Mouse (Mus musculus) gastrocnemius, postnatal 25 days (tissue): ENCODE data around the gene Hmox1. TPM values are rescaled to one million over a fixed set of nuclear protein-coding genes. Genes with fewer than 3 reads are reported as not detected.

Experiments
- DNase-seq: peaks from one replicate; pipeline ENCODE4 v3.0.0; 2022
- long read RNA-seq, 2 experiments: library from polyadenylated mRNA; stranded (forward); transcript quantifications; one replicate each; pipeline ENCODE4 v2.0.0; 2021
- total RNA-seq, 2 experiments: library from RNA; stranded (reverse); gene quantifications; 1 replicate in 1 of 2; 2 replicates in 1 of 2; pipeline ENCODE4 v1.2.3; 2021

Gene Hmox1
- 1 to 10 TPM; 4.0 to 7.4 TPM for total RNA-seq
- long read RNA-seq, experiment 1, result 0 reads
- long read RNA-seq, experiment 2, result 0 reads

DNA sequence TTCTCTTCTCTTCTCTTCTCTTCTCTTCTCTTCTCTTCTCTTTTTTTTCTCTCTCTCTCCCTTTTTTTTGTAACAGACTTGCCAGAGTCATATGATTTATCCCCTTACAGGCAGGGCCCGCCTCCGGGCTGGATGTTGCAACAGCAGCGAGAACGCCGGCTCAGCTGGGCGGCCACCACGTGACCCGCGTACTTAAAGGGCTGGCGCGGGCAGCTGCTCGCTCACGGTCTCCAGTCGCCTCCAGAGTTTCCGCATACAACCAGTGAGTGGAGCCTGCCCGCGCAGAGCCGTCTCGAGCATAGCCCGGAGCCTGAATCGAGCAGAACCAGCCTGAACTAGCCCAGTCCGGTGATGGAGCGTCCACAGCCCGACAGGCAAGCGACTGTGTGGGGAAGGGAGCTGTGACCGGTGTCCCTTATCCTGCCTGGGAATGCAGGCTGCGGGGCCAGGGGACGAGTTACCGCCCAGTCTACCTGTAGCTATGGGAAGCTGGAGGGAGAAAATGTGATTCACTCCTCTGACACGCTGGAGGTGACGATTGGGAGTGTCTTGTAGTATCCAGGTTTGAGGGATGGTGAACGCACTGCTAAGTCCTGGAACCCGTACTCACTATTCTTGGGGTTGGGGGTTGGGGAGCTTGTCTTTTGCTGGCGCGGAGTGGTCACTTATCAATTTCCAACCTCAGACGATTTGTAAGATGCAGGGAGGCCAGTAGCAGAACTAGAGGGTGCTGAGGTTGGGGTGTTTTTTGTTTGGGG, at the start of gene Hmox1:
Gene Hmox1 (plus strand): TSS at position 223 of the 758 bp plus-strand sequence.
- peak; percentile 93 for DNase-seq

DNA sequence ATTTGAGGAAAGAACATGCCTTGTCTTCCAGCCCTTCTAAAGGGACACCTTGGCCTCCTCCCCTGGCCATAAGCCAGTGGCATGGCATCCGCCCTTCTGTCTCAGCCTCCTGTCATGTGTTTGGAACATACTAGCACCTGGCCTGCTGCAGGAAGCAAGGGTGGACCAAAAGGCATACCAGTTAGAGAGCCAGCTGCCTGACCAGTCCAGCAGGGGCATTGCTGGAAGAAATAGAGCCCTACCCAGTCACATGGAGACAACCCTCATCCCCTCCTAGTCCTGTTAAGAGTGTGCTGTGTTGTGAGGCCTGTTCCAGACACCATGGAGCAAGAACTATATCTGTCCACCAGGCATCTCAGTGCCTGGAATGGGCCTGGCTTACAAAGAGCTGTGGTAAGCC, 47.1 kb upstream of the Hmox1 start:
- DNase-seq, result peak; percentile 36

DNA sequence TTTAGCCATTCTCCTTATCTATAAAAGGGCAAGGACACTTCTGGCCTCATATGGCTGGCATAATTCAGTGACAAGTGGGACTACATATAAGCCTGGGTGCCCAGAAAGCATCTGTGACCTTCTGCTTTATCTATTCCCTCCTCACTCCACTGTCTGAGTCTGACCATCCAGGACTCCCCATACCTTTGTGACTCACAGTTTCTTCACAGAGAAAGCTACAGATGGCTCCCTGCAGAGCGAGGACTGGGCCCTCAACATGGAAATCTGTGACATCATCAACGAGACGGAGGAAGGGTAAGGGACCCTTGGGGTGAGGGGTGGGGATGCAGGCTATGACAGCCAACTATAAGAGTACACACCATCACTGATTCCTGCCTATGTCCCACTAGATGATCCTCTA, 45.6 kb upstream of the Hmox1 start:
- DNase-seq, result no peak

DNA sequence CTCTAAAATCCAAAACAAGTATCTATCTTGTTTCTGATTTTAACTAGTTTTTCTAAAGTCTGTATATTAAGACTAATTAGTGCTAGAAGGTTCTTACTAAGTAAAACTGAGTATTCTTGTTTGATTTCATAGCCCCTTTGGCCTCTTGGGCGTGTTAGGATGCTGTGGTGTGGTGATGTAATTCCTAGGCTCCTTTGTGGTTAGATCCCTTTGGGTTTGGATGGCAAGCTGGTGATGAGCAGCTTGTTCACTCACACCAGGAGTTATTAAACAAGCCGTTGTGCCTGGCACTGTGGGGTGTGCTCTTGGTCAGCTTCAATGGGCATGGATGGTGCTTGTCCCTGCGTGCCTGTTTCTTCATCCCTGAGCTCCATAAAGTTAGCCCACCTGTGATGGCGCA, 40.1 kb upstream of the Hmox1 start:
- no peak for DNase-seq

DNA sequence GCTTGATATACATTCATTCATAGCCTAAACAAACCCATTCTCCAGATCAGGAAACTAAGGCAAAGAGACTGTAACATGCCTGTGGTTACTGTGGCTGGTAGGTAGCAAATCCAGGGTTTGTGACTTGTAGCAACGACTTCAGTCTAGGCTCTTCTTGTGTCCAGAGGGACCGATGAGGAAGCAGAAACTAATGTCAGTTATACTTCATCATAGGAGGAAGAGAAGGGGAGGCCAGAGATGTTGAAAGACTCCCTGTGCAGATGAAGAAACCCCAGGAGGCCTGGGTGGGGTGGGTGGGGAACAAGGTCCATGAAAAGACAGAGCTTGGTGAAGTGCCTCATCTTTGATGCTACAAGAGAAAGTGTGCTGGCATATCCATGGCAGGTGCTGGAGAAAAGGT, 37.7 kb upstream of the Hmox1 start:
- no peak for DNase-seq

DNA sequence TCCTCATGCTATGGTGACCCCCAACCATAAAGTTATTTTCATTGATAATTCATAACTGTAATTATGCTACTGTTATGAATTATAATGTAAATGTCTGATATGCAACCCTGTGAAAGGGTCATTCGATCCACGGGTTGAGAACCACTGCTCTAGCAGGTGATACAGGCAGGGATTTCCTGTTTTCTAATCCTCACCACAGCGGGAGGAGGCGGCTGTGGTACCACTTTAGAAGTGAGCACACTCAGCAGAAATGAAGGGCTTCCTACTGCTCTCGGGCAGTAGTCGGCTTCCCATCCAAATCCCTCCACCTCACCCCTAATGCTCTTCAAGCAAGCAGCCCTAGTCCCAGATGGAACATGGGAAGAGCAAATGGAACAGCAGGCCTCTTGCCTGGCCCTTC, 33.4 kb upstream of the Hmox1 start:
- no peak for DNase-seq

DNA sequence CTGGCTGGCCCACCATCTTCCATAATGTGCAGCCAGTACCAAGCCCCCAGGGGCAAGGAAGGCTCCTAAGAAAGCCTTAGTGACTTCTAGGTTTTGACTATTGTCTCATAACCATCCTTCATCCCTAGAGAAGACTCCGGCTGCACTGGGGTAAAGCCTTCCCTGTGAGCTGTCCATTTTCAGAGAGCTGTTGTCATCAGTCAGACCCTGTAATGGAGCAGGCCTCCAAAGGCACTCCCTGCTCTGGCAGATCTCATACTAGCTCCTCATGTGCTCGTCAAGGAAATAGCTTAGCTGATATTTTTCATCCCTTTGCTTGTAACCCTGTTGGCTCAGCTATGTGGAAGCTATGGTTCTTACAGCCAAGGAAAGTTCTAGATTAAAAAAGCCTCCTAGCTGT, 32.6 kb upstream of the Hmox1 start:
- DNase-seq, result no peak

DNA sequence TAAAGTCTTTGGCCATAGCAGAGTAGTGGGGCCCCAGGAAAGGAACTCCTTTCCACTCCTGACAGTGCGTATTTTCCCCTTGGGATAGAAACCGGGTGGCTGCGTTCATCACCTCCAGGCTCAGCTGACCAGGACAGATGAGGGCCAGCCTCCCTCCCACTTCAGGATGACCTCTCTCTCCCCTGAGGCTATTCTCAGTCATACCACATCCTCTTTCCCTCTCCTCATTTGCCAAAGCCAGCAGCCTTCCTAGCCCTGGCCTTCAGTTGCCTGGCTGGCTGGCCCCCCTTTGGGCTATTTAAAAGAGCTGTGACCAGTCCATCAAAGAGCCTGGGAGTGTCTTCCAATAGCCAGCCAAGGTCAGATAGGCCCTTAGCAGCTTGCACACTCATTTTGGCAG, 30.1 kb upstream of the Hmox1 start:
- peak; percentile 58 for DNase-seq

DNA sequence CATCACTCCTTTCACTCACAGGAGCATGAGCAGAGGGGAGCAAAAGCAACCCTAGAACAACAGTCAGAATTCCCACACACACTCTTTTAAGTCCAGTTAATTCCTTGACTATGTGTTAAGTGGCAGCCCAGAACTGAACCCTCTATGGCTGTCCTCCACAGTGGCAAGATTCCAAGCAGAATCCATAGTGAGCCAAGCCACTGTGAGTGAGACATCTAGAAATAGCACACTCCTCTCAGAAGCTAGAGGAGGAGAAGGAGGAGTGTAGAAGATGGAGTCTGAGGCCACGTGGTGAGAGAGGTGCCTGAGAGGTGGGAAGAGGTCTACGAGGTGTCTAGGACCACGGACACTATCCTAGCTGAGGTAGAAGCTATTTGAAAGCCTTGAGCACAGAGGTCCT, 28.6 kb upstream of the Hmox1 start:
- DNase-seq, result no peak

DNA sequence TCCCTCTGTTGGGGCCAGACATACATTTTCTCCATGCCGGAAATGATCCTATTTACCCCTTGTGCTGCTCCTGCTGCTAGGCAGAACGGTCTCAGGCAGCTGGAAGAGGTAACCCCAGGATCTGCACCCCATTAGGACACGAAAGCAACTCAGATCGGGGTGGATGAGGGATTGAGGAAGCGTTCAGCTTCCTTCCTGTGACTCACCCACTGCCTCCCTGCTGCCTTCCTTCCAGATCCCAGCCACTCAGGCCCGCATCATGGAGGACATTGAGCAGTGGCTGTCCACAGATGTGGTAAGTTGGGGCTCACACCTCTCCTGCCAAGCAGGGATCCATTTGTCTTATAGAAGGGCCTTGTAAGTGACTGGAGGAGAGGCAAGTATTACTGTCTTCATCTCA, 26.1 kb upstream of the Hmox1 start:
- no peak for DNase-seq

DNA sequence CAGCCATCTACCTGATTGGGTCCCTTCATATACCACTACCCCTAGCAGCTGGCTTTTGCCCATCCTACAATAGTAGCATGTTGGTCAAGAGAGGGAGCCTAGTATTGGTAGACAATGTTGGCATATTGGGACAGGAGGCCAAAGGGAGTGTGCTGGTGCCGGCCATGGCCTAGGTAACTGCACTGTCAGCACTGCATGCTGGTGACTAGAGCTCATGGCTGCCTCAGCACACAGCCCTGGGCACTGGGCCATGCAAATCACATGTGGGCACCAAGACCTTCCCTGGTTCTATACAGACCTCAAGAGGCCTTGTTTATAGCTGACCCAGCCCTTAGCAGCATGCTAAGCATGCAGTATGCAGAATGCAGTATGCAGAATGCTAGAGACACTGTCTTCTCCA, 23.1 kb upstream of the Hmox1 start:
- no peak for DNase-seq

DNA sequence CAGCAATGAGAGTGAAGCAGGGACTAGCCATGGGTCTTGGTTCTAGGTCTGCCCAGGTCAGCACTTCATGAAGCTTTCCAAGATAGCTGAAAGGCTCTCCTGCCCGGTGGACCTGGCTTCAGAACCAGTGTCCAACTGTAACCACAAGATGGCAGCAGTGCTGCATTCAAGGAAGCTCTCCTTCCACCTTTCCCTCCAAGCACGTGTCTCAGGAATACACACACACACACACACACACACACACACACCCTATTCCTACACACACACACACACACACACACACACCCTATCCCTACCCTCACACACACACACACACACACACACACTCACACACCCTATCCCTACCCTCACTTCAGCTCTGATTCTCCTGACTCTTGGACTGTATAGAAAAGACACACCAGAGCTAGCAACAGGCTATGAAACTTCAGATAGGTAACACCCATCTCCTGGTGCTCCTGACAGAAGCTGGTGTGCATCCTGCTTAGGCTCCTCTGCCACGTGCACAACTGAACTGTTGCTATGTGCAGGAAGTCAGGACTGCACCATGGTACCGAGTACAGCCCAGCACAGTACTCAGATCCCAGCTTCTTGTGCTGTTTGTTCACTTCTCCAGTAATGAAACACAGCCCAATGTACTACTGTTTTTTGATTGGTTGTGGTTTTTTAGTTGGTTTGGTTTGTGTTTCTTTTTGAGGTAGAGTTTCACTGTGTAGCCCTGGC, 21.6 kb upstream of the Hmox1 start:
- peak; percentile 61 for DNase-seq

DNA sequence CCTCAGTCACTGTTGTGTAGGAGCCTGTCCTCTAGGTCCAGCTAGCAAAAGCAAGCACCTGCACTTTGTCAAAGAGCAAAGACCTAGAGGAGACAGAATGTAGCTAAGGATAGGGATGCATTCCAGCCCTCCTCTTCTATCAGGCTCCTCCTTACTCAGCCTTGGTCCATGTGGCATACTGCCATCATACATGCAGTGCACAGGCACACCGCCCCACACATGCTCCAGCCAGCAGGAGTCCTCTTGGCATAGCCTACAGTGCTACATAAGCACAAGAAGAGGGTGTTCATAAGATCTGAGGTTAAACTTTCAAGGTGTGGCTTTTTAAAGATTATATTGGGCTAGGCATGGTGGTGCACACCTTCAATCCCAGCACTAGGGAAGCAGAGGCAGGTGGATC, 18.5 kb upstream of the Hmox1 start:
- DNase-seq, result no peak

DNA sequence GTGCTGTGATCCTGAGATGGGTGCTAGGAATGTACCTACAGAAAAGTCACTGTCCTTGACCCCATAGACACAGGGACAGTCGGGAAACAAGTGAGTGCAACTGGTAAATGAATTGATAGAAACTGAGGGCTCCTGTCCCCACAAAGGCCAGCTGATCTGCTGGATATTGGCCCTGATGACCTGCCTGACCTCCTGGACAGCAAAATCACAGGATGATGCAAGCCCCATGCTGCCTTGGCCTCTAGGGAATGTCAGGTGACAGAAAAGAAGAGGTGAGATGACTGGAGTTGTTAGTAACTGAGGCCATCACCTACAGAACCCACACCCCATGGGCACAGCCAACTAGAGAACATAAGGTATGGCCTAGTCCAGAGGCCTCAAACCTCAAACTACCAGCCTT, 15.2 kb upstream of the Hmox1 start:
- DNase-seq, result no peak

DNA sequence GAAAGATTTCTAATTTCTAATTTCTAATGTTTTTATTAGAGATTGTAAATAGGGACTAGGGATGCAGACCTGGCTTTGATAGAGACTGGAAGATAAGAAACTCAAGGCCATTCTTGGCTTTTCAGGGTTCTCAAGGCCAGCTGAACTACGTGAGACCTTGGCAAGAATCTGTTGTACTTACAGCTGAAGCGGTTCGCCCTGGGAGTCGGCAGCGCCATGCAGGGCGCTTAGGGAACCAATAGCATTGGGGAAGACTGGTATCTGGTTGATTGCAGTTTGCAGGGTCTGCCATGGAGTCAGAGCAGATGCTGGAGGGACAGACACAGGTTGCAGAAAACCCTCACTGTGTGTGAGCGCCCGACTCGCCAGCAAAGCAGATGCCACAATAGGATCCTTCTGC, 14.6 kb upstream of the Hmox1 start:
- no peak for DNase-seq

DNA sequence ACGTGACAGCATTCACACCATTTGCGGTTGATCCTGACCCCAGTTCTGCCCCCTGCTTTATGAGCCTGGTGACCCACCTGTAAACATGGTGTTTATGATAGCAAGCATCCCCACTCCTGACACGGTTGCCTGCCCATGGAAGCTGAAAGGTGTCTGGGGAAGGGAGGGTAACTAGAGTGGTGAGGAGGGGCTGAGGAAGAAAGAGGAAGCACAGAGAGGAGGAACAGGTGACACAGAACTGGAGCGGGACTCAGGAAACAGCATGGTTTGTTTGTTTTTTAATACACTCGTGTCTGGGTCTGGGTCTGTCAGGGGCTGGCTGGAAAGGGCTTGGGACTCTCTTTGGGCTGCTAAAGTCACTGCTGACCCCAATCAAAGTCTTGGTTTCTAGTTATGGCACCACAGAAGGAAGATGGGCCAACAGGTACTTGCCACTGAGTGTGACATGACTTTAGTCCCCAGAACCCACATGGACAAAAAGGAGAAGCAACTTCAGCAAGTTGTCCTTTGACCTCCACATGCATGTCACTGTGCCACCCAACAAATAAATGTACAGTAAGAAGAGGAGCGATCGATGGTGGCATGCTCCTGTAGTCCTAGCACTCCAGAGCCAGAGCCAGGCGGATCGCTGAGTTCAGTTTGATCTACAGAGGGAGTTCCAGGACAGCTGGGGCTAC, 11.9 kb upstream of the Hmox1 start:
- no peak for DNase-seq

DNA sequence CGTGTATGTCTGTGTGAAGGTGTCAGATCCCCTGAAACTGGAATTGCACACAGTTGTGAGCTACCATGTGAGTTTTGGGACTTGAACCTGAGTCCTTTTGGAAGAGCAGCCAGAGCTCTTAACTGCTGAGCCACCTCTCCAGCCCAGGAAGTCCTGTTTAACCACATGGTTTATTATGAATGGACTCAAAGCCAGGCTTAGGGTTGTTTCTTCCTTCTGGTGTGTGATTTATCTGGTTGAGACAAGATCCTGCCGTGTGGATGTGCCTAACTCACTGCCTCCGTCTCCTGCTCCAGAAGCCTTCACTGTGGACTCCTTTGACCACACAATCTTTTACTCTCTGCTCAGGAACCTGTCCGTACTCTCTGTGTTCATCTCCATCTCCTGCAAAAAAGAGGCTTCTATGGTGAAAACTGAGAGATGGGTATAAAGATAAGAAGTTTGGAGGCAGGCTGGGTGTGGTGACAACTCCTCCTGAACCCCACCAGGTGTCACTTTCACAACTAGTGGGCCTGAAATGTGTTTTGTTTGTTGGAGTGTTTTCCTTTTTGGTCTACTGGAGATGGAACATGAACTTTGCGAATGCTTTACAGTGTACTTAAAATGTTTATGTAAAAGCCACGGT, 11.1 kb upstream of the Hmox1 start:
- no peak for DNase-seq

DNA sequence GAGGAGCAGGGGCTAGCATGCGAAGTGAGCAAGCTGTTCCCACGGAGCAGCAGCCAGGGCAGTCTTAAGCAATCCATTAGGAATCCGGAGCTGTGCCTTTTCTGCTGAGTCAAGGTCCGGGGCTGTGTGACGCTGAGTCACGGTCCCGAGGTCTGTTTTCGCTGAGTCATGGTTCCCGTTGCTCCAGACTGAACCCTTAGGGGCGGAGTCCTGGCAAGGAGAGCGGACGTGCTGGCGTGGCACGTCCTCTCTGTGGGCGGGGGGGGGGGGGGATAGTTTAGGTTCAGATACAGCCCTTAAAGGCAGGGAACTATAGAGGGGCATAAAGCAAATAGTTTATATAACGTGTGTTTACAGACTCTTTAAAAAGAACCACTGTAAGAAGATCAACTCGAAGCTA, 9.6 kb upstream of the Hmox1 start:
- peak; percentile 92 for DNase-seq

DNA sequence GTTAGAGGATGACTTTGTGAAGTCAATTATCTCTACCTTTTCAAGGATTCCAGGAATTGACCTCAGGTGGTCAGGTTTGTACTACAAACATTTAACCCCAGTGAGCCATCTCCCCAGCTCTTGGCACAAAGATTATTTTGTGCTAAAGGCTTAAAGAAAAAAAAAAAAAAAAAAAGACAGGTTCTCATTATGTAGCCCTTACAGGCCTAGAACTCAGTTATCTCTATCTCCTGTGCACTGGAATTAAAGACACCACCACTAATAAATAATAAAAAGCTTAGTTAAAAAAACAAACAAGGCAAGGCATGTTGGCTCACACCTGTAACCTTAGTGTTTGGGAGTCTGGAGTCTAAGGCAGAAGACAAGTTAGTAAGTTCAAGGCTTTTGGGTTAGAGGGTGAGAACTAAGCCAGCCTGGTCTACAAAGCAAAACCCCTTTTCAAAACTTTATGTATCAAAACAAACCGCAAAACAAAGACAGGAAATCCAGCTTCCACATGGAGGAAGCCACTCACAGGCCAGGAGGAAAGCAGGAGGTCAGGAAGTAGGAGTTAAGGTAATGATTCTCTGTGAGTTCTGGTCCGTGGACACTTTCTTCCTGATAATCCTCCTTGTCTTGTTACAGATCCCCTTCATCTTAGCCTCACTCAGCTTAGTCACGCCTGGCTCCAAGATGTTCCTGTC, 8.9 kb upstream of the Hmox1 start:
- DNase-seq, result no peak

DNA sequence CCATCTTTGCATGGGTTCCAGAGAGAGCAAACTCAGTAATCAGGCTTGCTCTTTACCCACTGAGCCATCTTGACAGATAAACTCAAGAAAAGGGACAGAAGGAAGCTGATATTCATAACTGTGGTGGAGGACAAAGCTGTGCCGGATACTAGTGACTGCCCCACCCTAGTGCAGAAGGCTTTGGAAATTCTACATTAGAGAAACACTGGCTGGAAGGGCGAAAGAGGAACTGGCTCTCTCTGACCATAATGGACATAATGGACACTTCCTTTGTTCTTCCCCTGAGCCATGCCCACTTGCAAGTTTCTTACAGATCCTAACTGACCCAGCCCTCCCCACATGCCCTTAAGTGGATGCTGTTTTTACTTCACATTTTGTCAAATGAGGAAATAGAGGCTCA, 7.4 kb upstream of the Hmox1 start:
- no peak for DNase-seq

DNA sequence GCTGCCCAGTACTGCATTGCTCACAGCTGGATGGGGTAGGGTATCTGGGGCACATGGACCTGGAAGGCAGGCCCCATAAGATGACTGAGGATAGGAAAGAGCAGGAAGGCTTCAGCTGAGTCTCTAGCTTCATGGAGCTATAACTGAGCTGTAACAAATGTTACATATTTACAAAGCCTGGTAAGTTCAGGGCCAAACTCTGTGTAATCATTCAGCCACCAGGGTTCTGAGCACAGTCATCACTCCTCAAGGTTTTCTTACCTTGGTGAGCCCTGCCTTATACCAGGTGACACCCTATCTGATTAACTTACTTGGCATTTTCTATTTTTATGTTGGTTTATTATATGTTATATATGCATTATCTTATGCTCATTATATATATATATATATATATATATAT, 6.3 kb upstream of the Hmox1 start:
- DNase-seq, result no peak
